Mouse (Mus musculus) intestine, embryonic 16.5 days (tissue): Measurements from ENCODE around the gene Dgkh. TPM values are rescaled to one million over a fixed set of nuclear protein-coding genes. Genes with fewer than 3 reads are reported as not detected.
"Not testable (repeated sequence)": the region's sequence is repeated elsewhere in the genome, so short reads cannot be mapped to it uniquely, and the experiment has no call there.

Experiments
- ATAC-seq: fragments of 200-750 bp; cut with Nextera tagmentation; 2 replicates; pipeline ENCODE4 v1.8.0; 2017; ENCODE audit warnings: moderate TSS enrichment, moderate library complexity
- H3K27ac ChIP-seq: fragments of 300-500 bp; sonication (generic); 2 replicates; pipeline ENCODE4 v1.5.1; 2014; ENCODE audit warnings: mild to moderate bottlenecking, low read length
- H3K27me3 ChIP-seq: fragments of 300-500 bp; sonication (generic); replicated peaks from 2 replicates; pipeline ENCODE4 v1.6.1; 2014; ENCODE audit warnings: low read length, control low read depth, mixed read lengths; ENCODE audit not compliant: control insufficient read depth, insufficient read depth
- H3K36me3 ChIP-seq: fragments of 300-500 bp; sonication (generic); 2 replicates; pipeline ENCODE4 v1.6.1; 2014; ENCODE audit warnings: low read length, control low read depth; ENCODE audit not compliant: control insufficient read depth, insufficient read depth
- H3K4me1 ChIP-seq: fragments of 300-500 bp; sonication (generic); 2 replicates; pipeline ENCODE4 v1.6.1; 2014; ENCODE audit warnings: low read length, control low read depth, mixed read lengths; ENCODE audit not compliant: control insufficient read depth, insufficient read depth
- H3K4me2 ChIP-seq: fragments of 300-500 bp; sonication (generic); 2 replicates; pipeline ENCODE4 v1.6.1; 2014; ENCODE audit warnings: low read depth, low read length, control low read depth
- H3K4me3 ChIP-seq: fragments of 300-500 bp; sonication (generic); 2 replicates; pipeline ENCODE4 v1.5.1; 2014; ENCODE audit warnings: mild to moderate bottlenecking, low read length
- H3K9ac ChIP-seq: fragments of 300-500 bp; sonication (generic); 2 replicates; pipeline ENCODE4 v1.6.1; 2014; ENCODE audit warnings: low read depth, low read length
- H3K9me3 ChIP-seq: fragments of 300-500 bp; sonication (generic); 2 replicates; pipeline ENCODE4 v1.6.1; 2016; ENCODE audit warnings: low read length, control low read depth; ENCODE audit not compliant: control insufficient read depth
- WGBS: fragments of 180-500 bp; shearing (Covaris S2); extraction: QIAGEN DNeasy Blood & Tissue Kit; methylation state at CpG from one replicate; pipeline ENCODE4 v1.1.7; 2014; 5-methylcytosine and 5-hydroxymethylcytosine counted together
- polyA plus RNA-seq: library from polyadenylated mRNA; unstranded; fragments of >200 nt; fragmentation: Nextera tagmentation; extraction: Ambion mirVana; gene quantifications from 2 replicates; pipeline ENCODE4 v1.2.1, GENCODE M21; 2015

Gene Dgkh
- polyA plus RNA-seq, 1 experiment from 2014 or later = 0.68 TPM

GRCm38 (mm10) chr14:78747969-78748651 lies 15.5 kb upstream of the Dgkh start:
- H3K36me3 ChIP-seq = no peaks in the 10 kb centered on the region
- ATAC-seq = no peak
- 52% methylated on average over 14 of the region's 14 CpGs for WGBS

GRCm38 (mm10) chr14:78747454-78747853 lies 14.9 kb upstream of the Dgkh start:
- no peak overlapping the region for H3K4me2 ChIP-seq

More at GRCm38 (mm10) chr14:78747969-78748651, 15.5 kb upstream of the Dgkh start:
- Histone ChIP-seq H3K27ac (no peak overlapping the region), H3K9me3 (no peaks in the 10 kb centered on the region), H3K9ac (no peak overlapping the region), H3K4me3 (no peak overlapping the region), H3K4me1 (no peaks in the 10 kb centered on the region), H3K4me2 (no peak overlapping the region), H3K27me3 (no peaks in the 10 kb centered on the region)

GRCm38 (mm10) chr14:78734605-78735004 lies 2.0 kb upstream of the Dgkh start:
- H3K4me3 ChIP-seq = no peak overlapping the region
- no peak overlapping the region for H3K4me2 ChIP-seq
- no peak overlapping the region for H3K27ac ChIP-seq
- no peaks in the 10 kb centered on the region for H3K9me3 ChIP-seq
- peaks cover 11% of the 10 kb centered on the region; the same call in 1 of the 2 replicates for H3K27me3 ChIP-seq
- H3K36me3 ChIP-seq = no peaks in the 10 kb centered on the region
- ATAC-seq = no peak
- no peak overlapping the region for H3K9ac ChIP-seq
- H3K4me1 ChIP-seq = peaks cover 9% of the 10 kb centered on the region
- WGBS = 67% methylated on average over 5 of the region's 5 CpGs

More at GRCm38 (mm10) chr14:78747454-78747853, 14.9 kb upstream of the Dgkh start:
- no peaks in the 10 kb centered on the region for H3K9me3 ChIP-seq
- H3K4me1 ChIP-seq = no peaks in the 10 kb centered on the region
- no peak for ATAC-seq
- H3K9ac ChIP-seq = no peak overlapping the region
- no peaks in the 10 kb centered on the region for H3K27me3 ChIP-seq
- 91% methylated on average over 3 of the region's 3 CpGs for WGBS
- H3K4me3 ChIP-seq = no peak overlapping the region
- H3K36me3 ChIP-seq = no peaks in the 10 kb centered on the region
- no peak overlapping the region for H3K27ac ChIP-seq

- not testable (repeated sequence) for H3K4me3 ChIP-seq, H3K4me2 ChIP-seq, H3K36me3 ChIP-seq, H3K4me1 ChIP-seq, H3K9ac ChIP-seq, ATAC-seq, H3K27ac ChIP-seq, H3K9me3 ChIP-seq
- 53% methylated on average over 5 of the region's 5 CpGs for WGBS
- peaks cover 11% of the 10 kb centered on the region; the same call in 1 of the 2 replicates for H3K27me3 ChIP-seq
Observed at GRCm38 (mm10) chr14:78734203-78734602, 1.6 kb upstream of the Dgkh start.

GRCm38 (mm10) chr14:78733366-78734076 lies 945 bp upstream of the Dgkh start:
- H3K9me3 ChIP-seq = no peaks in the 10 kb centered on the region
- H3K27me3 ChIP-seq = peaks cover 11% of the 10 kb centered on the region; the same call in 1 of the 2 replicates
- H3K4me2 ChIP-seq = peak overlapping the region; percentile 98
- peak overlapping the region; percentile 69; the same call in 1 of the 2 replicates for H3K27ac ChIP-seq
- peak overlapping the region; percentile 74 for H3K4me3 ChIP-seq
- no peak for ATAC-seq
- WGBS = 31% methylated on average over 12 of the region's 12 CpGs
- no peaks in the 10 kb centered on the region for H3K36me3 ChIP-seq
- peaks cover 9% of the 10 kb centered on the region for H3K4me1 ChIP-seq
- peak overlapping the region; percentile 73; the same call in 1 of the 2 replicates for H3K9ac ChIP-seq

GRCm38 (mm10) chr14:78731852-78732616 lies 542 bp downstream of the Dgkh start:
- Histone ChIP-seq H3K4me1 (peaks cover 9% of the 10 kb centered on the region), H3K4me3 (peak overlapping the region; percentile 74), H3K9me3 (no peaks in the 10 kb centered on the region), H3K27me3 (peaks cover 11% of the 10 kb centered on the region; the same call in 1 of the 2 replicates), H3K9ac (peak overlapping the region; percentile 73), H3K4me2 (peak overlapping the region; percentile 98), H3K27ac (peak overlapping the region; percentile 73), H3K36me3 (no peaks in the 10 kb centered on the region)
- under 1% methylated on average over 89 of the region's 90 CpGs for WGBS
- ATAC-seq = peak; percentile 73

- no peaks in the 10 kb centered on the region for H3K36me3 ChIP-seq
- peaks cover 9% of the 10 kb centered on the region for H3K4me1 ChIP-seq
- peak overlapping the region; percentile 98 for H3K4me2 ChIP-seq
- ATAC-seq = no peak
- peak overlapping the region; percentile 74 for H3K4me3 ChIP-seq
- peak overlapping the region; percentile 73 for H3K9ac ChIP-seq
- H3K27ac ChIP-seq = no peak overlapping the region
- H3K27me3 ChIP-seq = peaks cover 11% of the 10 kb centered on the region; the same call in 1 of the 2 replicates
- H3K9me3 ChIP-seq = no peaks in the 10 kb centered on the region
- WGBS = 14% methylated on average over 12 of the region's 12 CpGs
Observed at GRCm38 (mm10) chr14:78731240-78731639, 1.3 kb downstream of the Dgkh start.

- peaks cover 6% of the 10 kb centered on the region; the same call in 1 of the 2 replicates for H3K4me1 ChIP-seq
- WGBS = 33% methylated on average over 13 of the region's 13 CpGs
- no peaks in the 10 kb centered on the region for H3K36me3 ChIP-seq
- H3K4me2 ChIP-seq = peak overlapping the region; percentile 96
- H3K27ac ChIP-seq = no peak overlapping the region
- H3K4me3 ChIP-seq = peak overlapping the region; percentile 66
- H3K9me3 ChIP-seq = no peaks in the 10 kb centered on the region
- H3K9ac ChIP-seq = no peak overlapping the region
- H3K27me3 ChIP-seq = no peaks in the 10 kb centered on the region
- ATAC-seq = 0 out of 2 replicates have a peak, but pooled peaks have one; percentile 14
Observed at GRCm38 (mm10) chr14:78725976-78726375, 6.6 kb downstream of the Dgkh start.
